Mouse (Mus musculus): ENCODE results near the gene Dhrs3. TPM values are rescaled to one million over a fixed set of nuclear protein-coding genes. Genes with fewer than 3 reads are reported as not detected.
A peak's percentile ranks its signal among the peaks of the same experiment; 100 is the strongest.

Gene Dhrs3
- polyA plus RNA-seq, 1 experiment = 322 TPM

GRCm38 (mm10) chr4:144891743-144892132, 889 bp upstream of the Dhrs3 start:
- Histone ChIP-seq H3K4me3 (ENCODE audit: insufficient read depth, low read depth, low read length) (peak overlapping the region; percentile 83), H3K27ac (ENCODE audit: insufficient read depth, low read depth, low read length) (peak overlapping the region; percentile 99), H3K27me3 (replicated peaks; ENCODE audit: control insufficient read depth, insufficient read depth, low read length) (no peaks in the 10 kb centered on the region), H3K4me1 (ENCODE audit: control insufficient read depth, insufficient read depth, low read length) (peaks cover 29% of the 10 kb centered on the region), H3K36me3 (ENCODE audit: control insufficient read depth, insufficient read depth, low read length) (no peaks in the 10 kb centered on the region)
- 11% methylated on average over 5 of the region's 5 CpGs for WGBS
- no peak for DNase-seq
- TF ChIP-seq POLR2A (IDR thresholded peaks at IDR 0.05; ENCODE audit: low read depth, low read length) = no peak
- no peak for TF ChIP-seq CTCF (conservative IDR thresholded peaks at IDR 0.05; ENCODE audit: insufficient read depth, insufficient read length, low read depth, low read length)

DNA sequence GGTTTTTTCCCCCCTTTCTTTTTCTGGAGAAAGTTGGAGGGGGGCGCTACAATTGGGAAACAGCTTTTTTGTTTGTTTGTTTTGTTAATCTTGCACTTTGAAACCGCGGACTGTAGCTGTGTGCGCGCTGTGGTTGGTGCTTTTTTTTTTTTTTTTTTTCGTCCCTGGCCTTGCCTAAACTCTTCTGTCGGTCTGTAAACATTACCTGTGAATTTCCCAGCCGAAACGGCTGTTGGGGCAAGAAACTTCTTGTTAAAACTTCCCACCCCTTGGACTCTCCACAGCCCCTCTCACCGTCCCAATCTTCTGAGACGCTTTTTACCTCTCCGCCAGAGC, 278 bp downstream of the Dhrs3 start:
- WGBS = under 1% methylated on average over 12 of the region's 12 CpGs
- TF ChIP-seq CTCF (conservative IDR thresholded peaks at IDR 0.05; ENCODE audit: insufficient read depth, insufficient read length, low read depth, low read length) (no peak), POLR2A (IDR thresholded peaks at IDR 0.05; ENCODE audit: low read depth, low read length) (no peak)
- Histone ChIP-seq H3K4me3 (ENCODE audit: insufficient read depth, low read depth, low read length) (peak overlapping the region; percentile 83), H3K27ac (ENCODE audit: insufficient read depth, low read depth, low read length) (peak overlapping the region; percentile 99), H3K36me3 (ENCODE audit: control insufficient read depth, insufficient read depth, low read length) (no peaks in the 10 kb centered on the region), H3K4me1 (ENCODE audit: control insufficient read depth, insufficient read depth, low read length) (peaks cover 38% of the 10 kb centered on the region), H3K27me3 (replicated peaks; ENCODE audit: control insufficient read depth, insufficient read depth, low read length) (no peaks in the 10 kb centered on the region)
- no peak for DNase-seq

GRCm38 (mm10) chr4:144893561-144894486, 1.2 kb downstream of the Dhrs3 start:
- DNase-seq = peak; percentile 80
- no peak for TF ChIP-seq POLR2A (IDR thresholded peaks at IDR 0.05; ENCODE audit: low read depth, low read length)
- Histone ChIP-seq H3K27me3 (replicated peaks; ENCODE audit: control insufficient read depth, insufficient read depth, low read length) (no peaks in the 10 kb centered on the region), H3K4me1 (ENCODE audit: control insufficient read depth, insufficient read depth, low read length) (peaks cover 40% of the 10 kb centered on the region), H3K36me3 (ENCODE audit: control insufficient read depth, insufficient read depth, low read length) (no peaks in the 10 kb centered on the region), H3K4me3 (ENCODE audit: insufficient read depth, low read depth, low read length) (peak overlapping the region; percentile 83), H3K27ac (ENCODE audit: insufficient read depth, low read depth, low read length) (peak overlapping the region; percentile 99)
- WGBS = under 1% methylated on average over 44 of the region's 44 CpGs

- peaks cover 44% of the 10 kb centered on the region for H3K4me1 ChIP-seq (ENCODE audit: control insufficient read depth, insufficient read depth, low read length)
- no peaks in the 10 kb centered on the region for H3K27me3 ChIP-seq (replicated peaks; ENCODE audit: control insufficient read depth, insufficient read depth, low read length)
- peak overlapping the region; percentile 83 for H3K4me3 ChIP-seq (ENCODE audit: insufficient read depth, low read depth, low read length)
- H3K36me3 ChIP-seq (ENCODE audit: control insufficient read depth, insufficient read depth, low read length) = no peaks in the 10 kb centered on the region
- peak overlapping the region; percentile 99 for H3K27ac ChIP-seq (ENCODE audit: insufficient read depth, low read depth, low read length)
- peak; percentile 81 for DNase-seq
- WGBS = 1% methylated on average over 11 of the region's 11 CpGs
- TF ChIP-seq CTCF (conservative IDR thresholded peaks at IDR 0.05; ENCODE audit: insufficient read depth, insufficient read length, low read depth, low read length) (no peak), POLR2A (IDR thresholded peaks at IDR 0.05; ENCODE audit: low read depth, low read length) (no peak)
Measured at GRCm38 (mm10) chr4:144894487-144895210, 2.0 kb downstream of the Dhrs3 start.

- peak overlapping the region; percentile 83 for H3K4me3 ChIP-seq (ENCODE audit: insufficient read depth, low read depth, low read length)
Measured at GRCm38 (mm10) chr4:144895211-144895590, 2.6 kb downstream of the Dhrs3 start.

GRCm38 (mm10) chr4:144896321-144896720, 3.7 kb downstream of the Dhrs3 start:
- no peak for TF ChIP-seq POLR2A (IDR thresholded peaks at IDR 0.05; ENCODE audit: low read depth, low read length)
- peak; percentile 58 for TF ChIP-seq CTCF (conservative IDR thresholded peaks at IDR 0.05; ENCODE audit: insufficient read depth, insufficient read length, low read depth, low read length)
- Histone ChIP-seq H3K27ac (ENCODE audit: insufficient read depth, low read depth, low read length) (peak overlapping the region; percentile 99), H3K4me3 (ENCODE audit: insufficient read depth, low read depth, low read length) (peak overlapping the region; percentile 83), H3K36me3 (ENCODE audit: control insufficient read depth, insufficient read depth, low read length) (peaks cover 1% of the 10 kb centered on the region; the same call in 1 of the 2 replicates), H3K4me1 (ENCODE audit: control insufficient read depth, insufficient read depth, low read length) (peaks cover 51% of the 10 kb centered on the region), H3K27me3 (replicated peaks; ENCODE audit: control insufficient read depth, insufficient read depth, low read length) (no peaks in the 10 kb centered on the region)
- DNase-seq = peak; percentile 85
- WGBS = 9% methylated on average over 3 of the region's 3 CpGs

More at GRCm38 (mm10) chr4:144895211-144895590, 2.6 kb downstream of the Dhrs3 start:
- DNase-seq = peak; percentile 77
- H3K27ac ChIP-seq (ENCODE audit: insufficient read depth, low read depth, low read length) = peak overlapping the region; percentile 99
- WGBS = 4% methylated on average over 2 of the region's 2 CpGs
- H3K36me3 ChIP-seq (ENCODE audit: control insufficient read depth, insufficient read depth, low read length) = peaks cover 1% of the 10 kb centered on the region; the same call in 1 of the 2 replicates
- no peaks in the 10 kb centered on the region for H3K27me3 ChIP-seq (replicated peaks; ENCODE audit: control insufficient read depth, insufficient read depth, low read length)
- peaks cover 49% of the 10 kb centered on the region for H3K4me1 ChIP-seq (ENCODE audit: control insufficient read depth, insufficient read depth, low read length)
- TF ChIP-seq CTCF (conservative IDR thresholded peaks at IDR 0.05; ENCODE audit: insufficient read depth, insufficient read length, low read depth, low read length) (no peak), POLR2A (IDR thresholded peaks at IDR 0.05; ENCODE audit: low read depth, low read length) (no peak)
